Mouse (Mus musculus) heart, postnatal 4 days (tissue): ENCODE data around the gene Cdyl2. TPM values are rescaled to one million over a fixed set of nuclear protein-coding genes. Genes with fewer than 3 reads are reported as not detected.

ENCODE experiments used
- DNase-seq: peaks from one replicate; pipeline ENCODE4 v3.0.0; 2021
- total RNA-seq, 2 experiments: library from RNA; stranded (reverse); gene quantifications; 2 replicates each; pipeline ENCODE4 v1.2.3; 2021

Cdyl2 gene
- 1 to 10 TPM; 4.9 to 5.0 TPM for total RNA-seq

- DNase-seq, result peak; percentile 77
Measured at GRCm38 (mm10) chr8:116732684-116733647, at the start of gene Cdyl2. Cdyl2 (minus strand) TSS chr8:116732991.

- DNase-seq, result no peak
Measured at GRCm38 (mm10) chr8:116780594-116780993, 47.8 kb upstream of the Cdyl2 start.

GRCm38 (mm10) chr8:116774220-116774619 is 41.4 kb upstream of the Cdyl2 start:
- DNase-seq, result no peak

GRCm38 (mm10) chr8:116772727-116773126 is 39.9 kb upstream of the Cdyl2 start:
- no peak for DNase-seq

GRCm38 (mm10) chr8:116771797-116772343 is 39.1 kb upstream of the Cdyl2 start:
- DNase-seq, result peak; percentile 24

- DNase-seq, result no peak
Measured at GRCm38 (mm10) chr8:116770756-116771155, 38.0 kb upstream of the Cdyl2 start.

- DNase-seq, result no peak
Measured at GRCm38 (mm10) chr8:116756174-116756573, 23.4 kb upstream of the Cdyl2 start.

- DNase-seq, result peak; percentile 58
Measured at GRCm38 (mm10) chr8:116755557-116755956, 22.8 kb upstream of the Cdyl2 start.

GRCm38 (mm10) chr8:116740726-116741125 is 7.9 kb upstream of the Cdyl2 start:
- no peak for DNase-seq

GRCm38 (mm10) chr8:116735306-116735705 is 2.5 kb upstream of the Cdyl2 start:
- peak; percentile 17 for DNase-seq

GRCm38 (mm10) chr8:116734176-116734575 is 1.4 kb upstream of the Cdyl2 start:
- DNase-seq, result no peak

- no peak for DNase-seq
Measured at GRCm38 (mm10) chr8:116733648-116734014, 840 bp upstream of the Cdyl2 start.

- peak; percentile 8 for DNase-seq
Measured at GRCm38 (mm10) chr8:116731976-116732683, 661 bp downstream of the Cdyl2 start.

GRCm38 (mm10) chr8:116721451-116721850 is 11.3 kb downstream of the Cdyl2 start:
- no peak for DNase-seq

- DNase-seq, result no peak
Measured at GRCm38 (mm10) chr8:116707496-116707895, 25.3 kb downstream of the Cdyl2 start.

GRCm38 (mm10) chr8:116702501-116702900 is 30.3 kb downstream of the Cdyl2 start:
- no peak for DNase-seq

GRCm38 (mm10) chr8:116692931-116693330 is 39.9 kb downstream of the Cdyl2 start:
- no peak for DNase-seq

- DNase-seq, result no peak
Measured at GRCm38 (mm10) chr8:116689741-116690140, 43.0 kb downstream of the Cdyl2 start.

- no peak for DNase-seq
Measured at GRCm38 (mm10) chr8:116676174-116676573, 56.6 kb downstream of the Cdyl2 start.

GRCm38 (mm10) chr8:116673966-116674805 is 58.6 kb downstream of the Cdyl2 start:
- no peak for DNase-seq

GRCm38 (mm10) chr8:116673493-116673892 is 59.3 kb downstream of the Cdyl2 start:
- no peak for DNase-seq

GRCm38 (mm10) chr8:116673052-116673451 is 59.7 kb downstream of the Cdyl2 start:
- DNase-seq, result no peak
